Mouse (Mus musculus): Measurements from ENCODE around the gene Slc47a1. TPM values are rescaled to one million over a fixed set of nuclear protein-coding genes. Genes with fewer than 3 reads are reported as not detected.

The Slc47a1 gene
- total and polyA plus RNA-seq, 3 experiments = 0.11 TPM; not detected in 2

DNA sequence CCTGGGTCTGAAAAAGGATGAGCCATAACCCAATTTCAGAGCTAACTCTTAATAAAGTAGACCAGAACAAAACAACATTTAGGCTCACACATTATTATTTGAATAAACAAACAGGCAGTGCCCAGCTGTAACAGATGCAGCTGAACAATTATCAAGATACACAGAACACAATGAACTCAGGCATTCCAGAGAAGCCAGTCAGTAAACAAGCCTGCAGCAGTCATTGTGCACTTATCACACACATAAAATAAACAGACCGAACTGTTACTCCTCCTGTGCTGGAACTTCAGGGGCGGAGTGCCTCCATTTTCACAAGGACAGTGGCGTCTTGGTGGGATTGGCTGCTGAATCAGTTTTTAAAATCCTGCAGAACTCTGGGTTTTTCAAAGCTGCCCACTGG, 83.7 kb downstream of the Slc47a1 start:
- H3K27me3 ChIP-seq (ENCODE audit: insufficient read depth, low read length) = peaks cover 17% of the 10 kb centered on the region

More for the DNA sequence above, 83.7 kb downstream of the Slc47a1 start:
- Histone ChIP-seq H3K4me1 (ENCODE audit: insufficient read depth, low read depth, low read length) (no peaks in the 10 kb centered on the region), H3K36me3 (replicated peaks) (no peaks in the 10 kb centered on the region), H3K4me3 (ENCODE audit: low read depth, low read length) (no peak overlapping the region), H3K9me3 (replicated peaks) (no peaks in the 10 kb centered on the region)
- DNase-seq (ENCODE audit: low spot score) (no peak), ATAC-seq (ENCODE audit: extremely low read depth, insufficient number of reproducible peaks, low FRiP score, poor library complexity, severe bottlenecking) (no peak)
- TF ChIP-seq GATA2 (IDR thresholded peaks at IDR 0.05; ENCODE audit: borderline replicate concordance, low read depth, low read length) (no peak), GATA1 (IDR thresholded peaks at IDR 0.05; ENCODE audit: borderline replicate concordance, low read length) (no peak), CTCF (IDR thresholded peaks at IDR 0.05; ENCODE audit: low read depth, low read length) (no peak), TAL1 (conservative IDR thresholded peaks at IDR 0.05; ENCODE audit: low read depth, low read length) (no peak), POLR2AphosphoS5 (IDR thresholded peaks at IDR 0.05; ENCODE audit: insufficient replicate concordance, low read depth, low read length) (no peak)

Other genes with a start within 250 kb of the Slc47a1 start
- gene Usp22, start 203.3 kb downstream of the Slc47a1 start, total RNA-seq (2014; fragmentation: Nextera tagmentation) = 63.4 and 70.7 TPM in 2 replicates
- gene Usp22, start 203.3 kb downstream of the Slc47a1 start, total RNA-seq (2017) = 34.7 and 52.1 TPM in 2 replicates
- gene Usp22, start 203.3 kb downstream of the Slc47a1 start, polyA plus RNA-seq (2012) = 23.3 and 37.8 TPM in 2 replicates
- 0.98 TPM in 1 of 2 replicates, not detected in the other for gene Aldh3a1, start 170.8 kb downstream of the Slc47a1 start, total RNA-seq (2014; fragmentation: Nextera tagmentation)
- 0.12 TPM in 1 of 2 replicates, not detected in the other for gene Aldh3a1, start 170.8 kb downstream of the Slc47a1 start, total RNA-seq (2017)
- gene Aldh3a1, start 170.8 kb downstream of the Slc47a1 start, polyA plus RNA-seq (2012) = not detected in 2 replicates
- 23.0 and 26.0 TPM in 2 replicates for gene Aldh3a2, start 110.9 kb downstream of the Slc47a1 start, total RNA-seq (2014; fragmentation: Nextera tagmentation)
- 22.1 and 27.0 TPM in 2 replicates for gene Aldh3a2, start 110.9 kb downstream of the Slc47a1 start, total RNA-seq (2017)
- gene Aldh3a2, start 110.9 kb downstream of the Slc47a1 start, polyA plus RNA-seq (2012) = 3.0 and 3.7 TPM in 2 replicates
- gene Slc47a2, start 35.5 kb downstream of the Slc47a1 start, total RNA-seq (2014; fragmentation: Nextera tagmentation) = not detected in 2 replicates
- not detected in 2 replicates for gene Slc47a2, start 35.5 kb downstream of the Slc47a1 start, total RNA-seq (2017)
- gene Slc47a2, start 35.5 kb downstream of the Slc47a1 start, polyA plus RNA-seq (2012) = not detected in 2 replicates
- not detected in 2 replicates for gene Rnf112, start 75.8 kb upstream of the Slc47a1 start, total RNA-seq (2014; fragmentation: Nextera tagmentation)
- 0.06 and 0.16 TPM in 2 replicates for gene Rnf112, start 75.8 kb upstream of the Slc47a1 start, total RNA-seq (2017)
- gene Rnf112, start 75.8 kb upstream of the Slc47a1 start, polyA plus RNA-seq (2012) = not detected in 2 replicates
- gene Mfap4, start 107.1 kb upstream of the Slc47a1 start, total RNA-seq (2014; fragmentation: Nextera tagmentation) = not detected in 2 replicates
- gene Mfap4, start 107.1 kb upstream of the Slc47a1 start, total RNA-seq (2017) = 0.33 TPM in 1 of 2 replicates, not detected in the other
- not detected in 2 replicates for gene Mfap4, start 107.1 kb upstream of the Slc47a1 start, polyA plus RNA-seq (2012)
- gene Mapk7, start 116.1 kb upstream of the Slc47a1 start, total RNA-seq (2014; fragmentation: Nextera tagmentation) = 12.4 and 13.7 TPM in 2 replicates
- 8.3 and 12.7 TPM in 2 replicates for gene Mapk7, start 116.1 kb upstream of the Slc47a1 start, total RNA-seq (2017)
- gene Mapk7, start 116.1 kb upstream of the Slc47a1 start, polyA plus RNA-seq (2012) = 32.3 and 33.1 TPM in 2 replicates
- 9.6 and 24.5 TPM in 2 replicates for gene B9d1, start 126.8 kb upstream of the Slc47a1 start, total RNA-seq (2014; fragmentation: Nextera tagmentation)
- gene B9d1, start 126.8 kb upstream of the Slc47a1 start, total RNA-seq (2017) = 11.2 and 22.8 TPM in 2 replicates
- gene B9d1, start 126.8 kb upstream of the Slc47a1 start, polyA plus RNA-seq (2012) = 23.6 and 28.2 TPM in 2 replicates
- gene Epn2, start 201.3 kb upstream of the Slc47a1 start, total RNA-seq (2014; fragmentation: Nextera tagmentation) = 4.5 and 6.2 TPM in 2 replicates
- gene Epn2, start 201.3 kb upstream of the Slc47a1 start, total RNA-seq (2017) = 2.3 and 2.6 TPM in 2 replicates
- 1.6 and 2.6 TPM in 2 replicates for gene Epn2, start 201.3 kb upstream of the Slc47a1 start, polyA plus RNA-seq (2012)